Mouse (Mus musculus) fat pad, adult 2 months (tissue): Measurements from ENCODE around the gene Gramd2.
"Not testable (repeated sequence)": the region's sequence is repeated elsewhere in the genome, so short reads cannot be mapped to it uniquely, and the experiment has no call there.

Experiments
- DNase-seq: peaks from one replicate; pipeline ENCODE4 v3.0.0-alpha.2; 2011; ENCODE audit warnings: low read depth, low spot score; ENCODE audit errors: extremely low read depth

Gramd2 gene

DNA sequence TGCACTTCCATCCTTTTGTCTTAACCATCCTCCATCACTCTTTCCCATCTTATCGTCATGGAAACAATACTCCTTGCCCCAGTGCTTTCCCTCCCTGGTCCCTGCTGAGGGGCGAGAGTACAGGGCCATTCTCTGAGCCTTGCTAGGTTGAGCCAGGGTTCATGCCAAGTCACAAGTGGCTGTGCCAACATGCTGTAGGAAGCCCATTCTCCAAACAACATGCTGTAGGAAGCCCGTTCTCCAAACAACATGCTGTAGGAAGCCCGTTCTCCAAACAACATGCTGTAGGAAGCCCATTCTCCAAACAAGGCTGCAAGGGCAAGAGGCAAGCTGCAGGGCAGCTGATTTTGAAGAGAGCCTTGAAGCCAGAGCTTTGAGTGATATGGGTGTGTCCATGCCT, 38.3 kb downstream of the Gramd2 start:
- no peak for DNase-seq

DNA sequence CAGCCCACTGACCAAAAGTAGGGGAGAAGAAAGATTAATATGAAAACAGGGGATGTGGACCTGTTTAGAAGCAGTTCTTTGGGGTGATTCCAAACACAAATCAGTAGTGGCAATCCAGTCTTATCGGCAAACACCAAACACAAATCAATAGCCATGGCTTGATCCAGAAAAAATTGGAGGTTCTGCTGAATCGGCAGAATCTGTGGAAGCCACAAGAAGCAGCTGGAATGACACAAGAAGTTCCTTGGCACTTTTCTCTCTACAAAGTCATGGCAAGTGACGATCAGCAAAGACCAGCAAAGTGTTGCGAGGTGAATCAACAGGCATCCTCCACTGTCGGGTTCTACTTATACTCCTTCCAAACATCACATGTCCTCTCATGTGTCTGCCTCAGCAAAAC, 41.2 kb downstream of the Gramd2 start:
- DNase-seq: no peak

- no peak for DNase-seq
These were observed 43.2 kb downstream of the Gramd2 start for GRCm38 (mm10) chr9:59723096-59723657.

DNA sequence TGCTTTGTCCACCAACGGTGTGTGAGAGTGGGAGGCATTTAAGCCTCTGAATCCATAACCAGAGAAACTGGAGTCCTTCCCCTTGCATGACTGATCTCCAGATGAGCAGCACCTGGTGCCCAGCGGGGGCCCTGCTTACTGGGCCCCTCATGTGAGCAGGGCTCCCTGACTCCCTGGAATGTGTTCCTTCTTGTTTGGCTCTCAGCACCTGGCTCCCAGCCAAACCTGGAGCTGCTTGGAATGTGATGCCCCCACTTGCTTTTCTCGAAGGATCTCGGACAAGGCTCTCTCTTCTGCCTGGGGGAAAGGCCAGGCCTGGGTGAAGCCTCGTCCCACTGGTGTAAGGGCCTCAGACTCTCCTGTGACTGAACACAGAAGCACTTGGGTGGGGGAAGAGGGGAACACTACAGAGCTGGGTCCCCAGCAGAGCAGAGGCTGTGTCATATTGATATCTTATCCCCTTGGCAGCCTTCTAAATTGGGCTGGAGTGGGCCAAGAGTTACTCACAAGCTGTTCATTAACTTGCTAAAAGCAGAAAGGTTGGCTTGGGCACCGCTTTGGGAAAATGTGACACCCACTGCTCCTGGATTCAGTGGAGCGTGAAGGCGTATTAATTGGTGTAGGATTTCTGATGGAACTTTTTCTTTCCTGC, 44.0 kb downstream of the Gramd2 start:
- DNase-seq: no peak

DNA sequence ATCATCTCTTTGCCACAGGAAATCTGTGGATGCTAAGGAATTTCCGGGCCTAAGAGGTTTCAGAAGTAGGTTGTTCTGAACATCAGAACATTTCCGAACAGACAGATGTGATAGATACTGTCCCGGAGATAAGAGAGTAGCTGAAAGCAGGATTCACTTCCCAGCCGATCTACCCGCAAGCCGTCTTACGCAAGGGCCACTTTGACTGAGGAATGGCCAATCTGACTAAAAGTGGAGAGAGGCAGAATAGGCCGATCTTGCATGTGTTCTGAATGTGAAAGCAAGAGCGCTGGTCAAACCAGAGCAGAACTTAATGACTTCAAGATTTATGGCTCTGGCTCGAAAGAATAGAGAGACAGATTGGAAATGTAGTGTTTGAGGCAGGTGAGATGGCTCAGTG, 45.6 kb downstream of the Gramd2 start:
- no peak for DNase-seq

- DNase-seq: no peak
These were observed 47.8 kb downstream of the Gramd2 start for GRCm38 (mm10) chr9:59727569-59728286.

- DNase-seq: no peak
These were observed 51.2 kb downstream of the Gramd2 start for GRCm38 (mm10) chr9:59731136-59731535.

DNA sequence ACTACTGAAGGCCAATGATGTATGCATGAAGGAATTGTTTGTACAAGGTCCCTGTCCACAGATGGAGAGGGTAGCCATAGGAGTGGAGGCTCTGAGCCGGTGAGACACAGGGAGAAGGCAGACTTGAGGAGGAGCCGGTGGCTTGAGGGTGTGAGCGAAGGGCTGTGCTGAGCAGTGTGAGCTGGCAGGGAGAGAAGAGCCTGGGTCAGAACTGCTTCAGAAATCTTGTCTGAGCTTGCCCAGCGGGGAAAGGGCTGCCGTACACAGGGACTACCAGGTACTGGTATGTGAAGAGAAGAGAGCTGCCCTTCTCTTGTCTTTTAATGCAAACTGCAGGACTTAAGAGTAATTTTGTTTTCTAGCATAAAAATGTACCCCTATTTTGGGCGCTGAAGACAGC, 53.1 kb downstream of the Gramd2 start:
- DNase-seq: no peak

- DNase-seq: no peak
These were observed 55.5 kb downstream of the Gramd2 start for GRCm38 (mm10) chr9:59735394-59735793.

DNA sequence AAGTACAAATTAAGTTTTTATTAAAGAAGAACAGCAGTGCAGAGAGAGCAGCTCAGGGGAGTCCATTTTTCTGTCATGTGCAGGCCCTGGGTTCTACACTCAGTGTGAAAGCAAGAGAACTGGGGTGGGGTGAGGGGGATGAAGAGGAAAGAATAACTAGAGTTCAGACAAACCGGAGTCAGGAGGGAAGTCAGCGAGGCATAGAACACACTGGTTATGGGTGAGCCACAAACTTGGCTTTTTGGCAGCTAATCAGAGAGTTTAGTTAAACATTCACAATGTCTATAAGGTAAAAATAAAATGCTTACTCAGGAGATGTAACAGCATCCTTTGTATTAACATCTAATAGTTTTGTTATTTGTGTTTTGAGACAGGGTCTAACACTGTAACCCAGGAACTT, 60.6 kb downstream of the Gramd2 start:
- DNase-seq: no peak

DNA sequence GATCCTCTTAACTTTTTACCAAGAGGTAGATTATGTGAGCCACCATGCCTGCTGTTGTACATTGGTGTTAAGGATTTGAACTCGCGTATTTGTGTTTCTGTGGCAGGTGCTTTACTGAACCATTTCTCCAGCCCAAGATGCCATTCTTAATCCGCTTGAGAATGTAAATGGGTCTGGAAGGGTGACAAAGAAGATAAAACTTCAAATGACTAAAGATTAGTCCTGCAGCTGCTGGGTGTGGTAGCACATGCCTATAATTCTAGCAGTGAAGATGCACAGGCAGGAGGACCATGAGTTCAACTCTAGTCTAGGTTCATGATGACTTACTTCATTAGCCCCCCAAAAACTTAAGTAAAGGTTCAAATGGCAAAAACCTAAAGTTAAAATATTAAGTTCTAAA, 64.0 kb downstream of the Gramd2 start:
- DNase-seq: no peak

- DNase-seq: no peak
These were observed 68.4 kb downstream of the Gramd2 start for GRCm38 (mm10) chr9:59748387-59748786.

DNA sequence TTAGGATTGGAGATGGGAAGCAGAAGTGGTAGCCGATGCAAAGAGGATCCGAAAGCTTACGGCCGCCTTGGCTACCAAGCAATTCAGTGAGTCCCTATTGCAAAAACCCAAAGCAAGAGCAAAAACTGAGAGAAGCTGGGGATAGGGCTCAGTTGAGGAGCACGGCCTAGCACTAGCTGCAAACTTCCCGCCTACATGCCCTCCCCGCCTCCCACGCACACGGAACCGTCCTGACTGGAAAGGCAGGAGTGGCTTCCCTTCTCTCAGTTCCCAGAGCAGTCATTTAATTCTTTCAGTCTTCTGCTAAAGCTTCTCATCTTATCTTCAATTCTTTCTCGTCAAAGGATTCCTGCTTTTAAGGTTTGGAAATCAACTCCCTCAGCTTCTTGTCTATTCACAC, 69.0 kb downstream of the Gramd2 start:
- DNase-seq: no peak

- DNase-seq: no peak
These were observed 69.8 kb downstream of the Gramd2 start for GRCm38 (mm10) chr9:59749581-59750265.

- peak; percentile 93 for DNase-seq
These were observed 70.5 kb downstream of the Gramd2 start, which contains the start of the genes Senp8 and Myo9a for GRCm38 (mm10) chr9:59750267-59751065. Gene Senp8, minus strand, starts transcription at chr9:59750710. Gene Myo9a, plus strand, starts transcription at chr9:59750896.

DNA sequence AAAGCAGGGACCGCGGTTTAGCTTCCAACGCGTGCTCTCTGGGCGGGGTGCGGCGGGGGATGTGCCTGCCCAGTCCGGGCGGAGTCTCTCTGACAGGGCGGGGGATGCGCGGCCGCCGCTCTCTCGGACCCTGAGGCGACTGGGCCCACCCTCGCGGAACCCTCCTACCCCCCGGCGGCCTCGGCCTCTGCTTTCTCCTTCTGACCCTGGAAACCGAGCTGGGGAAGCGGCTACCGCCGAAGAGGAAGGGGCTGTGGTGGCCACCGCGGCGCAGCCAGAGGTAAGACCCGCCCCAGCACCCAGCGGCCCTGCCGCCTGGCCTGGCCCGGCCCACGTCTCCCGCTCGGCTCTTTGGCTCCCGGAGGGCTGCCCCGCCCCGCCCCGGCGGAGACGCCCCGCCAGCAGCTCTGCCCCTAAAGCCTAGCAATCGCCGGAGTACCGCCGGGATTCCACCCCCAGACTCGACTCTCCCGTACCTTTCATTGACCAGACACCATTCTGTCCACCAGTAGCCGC, 71.2 kb downstream of the Gramd2 start:
- DNase-seq: no peak

GRCm38 (mm10) chr9:59751966-59752365, 72.0 kb downstream of the Gramd2 start:
- DNase-seq: no peak

DNA sequence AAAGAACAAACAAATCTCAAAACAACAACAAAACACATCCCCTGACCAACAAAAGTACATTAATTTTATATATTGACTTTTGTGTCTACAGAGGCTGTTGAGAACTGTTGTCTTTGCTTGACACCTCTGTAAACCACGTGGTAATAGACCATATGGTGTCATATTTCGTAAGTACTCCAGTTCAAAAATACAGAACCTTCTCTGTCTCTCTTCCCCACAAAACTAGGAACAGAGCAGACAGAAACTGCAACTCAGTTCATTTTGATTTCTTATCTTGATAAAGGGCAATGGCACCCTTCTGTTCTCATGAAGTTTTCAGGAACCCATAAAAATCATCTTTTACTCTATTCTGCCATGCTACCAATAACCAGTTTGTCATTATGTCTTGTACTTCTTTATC, 75.3 kb downstream of the Gramd2 start:
- no peak for DNase-seq

- DNase-seq: not testable (repeated sequence)
These were observed 77.1 kb downstream of the Gramd2 start for GRCm38 (mm10) chr9:59757016-59757415.

- DNase-seq: no peak
These were observed 80.6 kb downstream of the Gramd2 start for GRCm38 (mm10) chr9:59760515-59760914.
